Mouse (Mus musculus) heart, adult 11 months (tissue): ENCODE data around the gene Rhbg.

Experiments used
- DNase-seq: peaks from one replicate; pipeline ENCODE4 v3.0.0; 2022

Rhbg gene

GRCm38 (mm10) chr3:88206901-88207371, 47.6 kb downstream of the Rhbg start:
- DNase-seq: no peak

DNA sequence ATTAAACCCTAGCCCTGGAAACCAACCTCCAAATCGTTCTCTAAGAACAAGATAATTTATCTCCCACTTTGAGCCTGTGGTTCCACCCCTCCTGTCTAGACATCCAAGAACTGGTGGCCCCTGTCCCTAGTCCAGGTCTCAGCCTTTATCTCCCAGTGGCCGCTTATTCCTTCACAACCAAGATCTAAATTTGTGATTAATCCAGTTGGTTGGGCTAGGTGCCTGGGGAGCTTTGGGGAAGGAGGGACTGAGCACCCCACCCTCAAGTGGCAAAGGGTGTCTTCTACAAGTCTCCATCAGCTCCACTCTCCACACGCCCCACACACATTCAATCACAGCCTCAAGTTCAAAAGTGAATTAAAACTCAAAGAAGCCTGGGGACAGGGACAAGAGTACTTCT, 48.0 kb downstream of the Rhbg start:
- no peak for DNase-seq

- no peak for DNase-seq
Observed at GRCm38 (mm10) chr3:88205563-88206491, 48.7 kb downstream of the Rhbg start.

- DNase-seq: no peak
Observed at GRCm38 (mm10) chr3:88205176-88205562, 49.3 kb downstream of the Rhbg start.

GRCm38 (mm10) chr3:88204751-88205150, 49.8 kb downstream of the Rhbg start:
- no peak for DNase-seq

- DNase-seq: no peak
Observed at GRCm38 (mm10) chr3:88203999-88204700, 50.4 kb downstream of the Rhbg start.

- DNase-seq: no peak
Observed at GRCm38 (mm10) chr3:88203456-88203855, 51.1 kb downstream of the Rhbg start.

DNA sequence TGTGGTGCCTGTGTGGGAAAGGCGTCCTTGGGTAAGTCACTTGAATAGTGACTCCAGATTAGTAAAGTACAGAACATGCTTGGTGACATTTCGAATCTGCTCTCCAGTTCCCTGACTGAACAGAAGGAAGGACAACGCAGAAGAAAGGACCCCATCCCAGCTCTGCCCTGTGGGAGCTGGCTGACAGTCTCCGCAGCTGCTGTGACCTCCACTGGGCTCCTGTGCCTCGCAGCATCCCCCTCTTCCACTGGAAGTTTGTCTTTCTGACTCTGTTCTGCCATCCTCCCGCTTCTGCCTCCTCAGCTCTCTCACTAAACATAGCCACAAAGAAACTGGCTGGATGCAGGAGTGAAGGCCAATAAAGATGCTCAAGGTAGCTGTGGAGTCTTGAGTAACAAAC, 51.5 kb downstream of the Rhbg start:
- no peak for DNase-seq

DNA sequence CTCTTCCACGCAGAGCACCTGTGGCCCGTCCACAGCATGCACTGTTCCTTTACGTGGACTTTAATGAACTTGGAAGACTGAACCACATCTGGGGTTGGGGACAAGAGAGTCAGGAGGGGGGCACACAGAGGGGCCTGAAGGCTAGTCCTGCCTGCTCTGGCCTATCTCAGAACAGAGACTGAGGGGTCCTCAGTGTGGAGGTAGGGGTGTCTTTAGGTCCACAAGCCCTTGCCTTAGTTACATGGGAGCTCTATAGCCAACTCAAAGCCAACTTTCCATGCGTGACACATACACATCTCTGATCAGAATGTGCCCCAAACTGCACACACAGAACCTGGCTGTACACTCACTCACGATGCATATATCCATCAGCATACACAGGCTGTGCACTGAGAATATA, 52.9 kb downstream of the Rhbg start:
- no peak for DNase-seq

DNA sequence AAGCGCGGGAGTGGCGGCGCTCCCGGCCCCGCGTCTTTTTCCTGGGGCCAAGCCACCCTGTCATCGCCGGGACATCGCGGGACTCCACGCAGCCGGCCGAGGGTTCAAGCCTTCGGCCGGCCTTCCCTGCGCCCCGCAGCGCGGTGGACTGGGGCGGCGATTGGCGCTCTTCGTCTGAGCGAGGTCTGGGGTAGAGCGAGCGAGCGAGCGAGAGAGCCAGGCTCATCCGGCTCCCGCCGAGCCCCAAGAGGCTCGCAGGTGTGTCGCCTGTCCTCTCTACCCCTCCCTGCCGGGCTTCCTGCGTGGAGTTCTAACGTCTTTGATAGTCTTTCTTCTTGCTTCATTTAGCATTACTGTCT, 53.6 kb downstream of the Rhbg start:
- DNase-seq: no peak

DNA sequence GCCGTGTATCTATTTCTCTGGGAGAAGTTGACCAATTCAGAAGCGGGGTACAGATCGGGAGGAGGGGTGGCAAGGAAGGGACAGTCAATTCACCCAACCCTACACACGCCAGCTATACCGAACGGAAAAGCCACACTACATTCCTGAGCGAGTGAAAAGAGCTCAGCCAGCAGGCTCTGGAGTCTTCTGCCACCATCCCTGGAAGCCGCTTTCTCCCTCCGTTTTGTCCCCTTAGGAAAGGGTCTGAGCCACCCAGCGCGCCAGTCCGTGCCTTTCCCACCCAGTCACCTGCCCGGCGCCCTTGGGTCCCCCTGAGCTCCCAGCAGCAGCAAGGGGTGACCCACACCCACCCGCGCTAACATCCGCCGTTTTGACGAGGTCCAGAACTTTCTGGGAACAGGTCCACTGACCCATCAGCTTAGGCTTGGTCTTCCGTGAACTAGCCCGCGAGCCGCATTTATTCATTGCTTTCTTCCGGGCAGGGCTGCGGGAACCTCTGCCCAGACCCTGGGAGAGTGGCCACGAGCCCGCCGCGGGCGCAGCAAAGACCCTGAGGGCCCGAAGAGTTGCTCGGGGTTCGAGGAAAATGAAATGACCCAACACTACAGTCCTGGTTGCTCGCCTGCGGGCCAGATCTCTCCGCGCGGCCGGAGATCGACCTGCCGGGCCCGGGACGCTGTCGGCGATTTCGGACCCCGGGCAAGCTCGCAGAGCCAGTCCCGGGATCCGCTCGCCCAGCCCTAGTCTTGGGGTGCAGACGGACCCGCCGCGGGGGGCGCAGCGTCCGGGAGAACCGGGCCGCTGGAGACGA, 54.1 kb downstream of the Rhbg start:
- DNase-seq: no peak

DNA sequence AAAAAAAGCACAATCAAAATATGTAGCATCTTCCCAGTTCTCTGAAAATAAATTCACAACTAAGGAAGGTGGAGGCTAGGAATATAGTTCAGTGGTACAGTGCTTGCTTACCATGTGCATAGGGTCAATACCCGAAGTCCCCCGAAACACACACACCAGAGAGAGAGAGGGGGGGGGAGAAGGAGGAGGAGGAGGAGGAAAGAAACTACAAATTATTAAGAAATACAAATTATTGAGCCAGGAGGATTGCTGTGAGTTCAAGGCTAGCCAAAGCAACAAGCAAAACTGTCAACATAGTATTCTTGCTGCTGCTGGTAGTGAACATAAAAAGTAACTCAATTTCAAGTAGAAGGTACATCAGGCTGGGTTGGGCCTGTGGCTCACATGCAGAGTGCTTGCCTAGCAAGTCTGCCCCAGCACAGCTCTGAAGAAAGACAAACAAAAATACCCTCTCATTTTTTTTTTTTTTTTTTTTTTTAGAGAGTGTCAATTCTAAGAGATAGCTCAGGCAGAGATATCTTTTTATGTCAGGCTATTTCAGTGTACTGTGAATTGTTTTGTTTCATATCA, 54.9 kb downstream of the Rhbg start:
- no peak for DNase-seq

GRCm38 (mm10) chr3:88198505-88199020, 55.9 kb downstream of the Rhbg start:
- DNase-seq: no peak

- no peak for DNase-seq
Observed at GRCm38 (mm10) chr3:88197741-88198504, 56.6 kb downstream of the Rhbg start.
